24 mouse cellular contexts compared by ENCODE assay signal in the genomic region with DNA sequence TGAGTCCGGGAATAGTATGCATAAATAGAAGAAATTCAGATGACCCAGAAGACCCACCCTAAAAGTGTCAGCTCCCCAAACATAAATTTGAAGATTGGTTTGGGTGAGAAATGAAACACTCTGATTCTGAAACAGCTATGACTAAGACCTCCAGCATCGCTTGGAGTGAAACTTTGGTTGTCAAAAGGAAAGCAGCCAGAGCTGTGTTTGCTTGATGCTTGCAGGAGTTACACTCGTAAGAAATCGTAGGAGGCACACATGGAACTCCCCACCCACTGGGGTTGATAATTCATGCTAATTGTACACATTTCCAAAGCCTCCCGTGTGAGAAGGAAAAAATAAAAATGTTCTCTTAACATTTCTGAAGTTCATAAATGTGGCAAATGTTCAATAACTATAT.
DNase-seq lines count a peak whose midpoint lies in the region; ATAC-seq and TF ChIP-seq lines count a peak whose summit lies in the region.
"Had no signal": no experiment of that assay in that cellular context is flagged by ENCODE, and none has a peak within 500 bp of the region (broad histone marks: within the 10 kb centered on the region; RNA-seq: fewer than 3 reads in every experiment).

No protein-coding gene starts in this region.

- no peak for DNase-seq in hindbrain, embryonic 10.5 days (ENCODE audit: low spot score)
- DNase-seq in hindbrain, embryonic 14.5 days (ENCODE audit: low spot score), result no peak
- DNase-seq in CH12.LX (ENCODE audit: extremely low read depth), result no peak
- peak; percentile 21 to 40 for DNase-seq in frontal cortex, postnatal 36 days (ENCODE audit: low spot score in 2 of 2)
- DNase-seq in left cerebral cortex, postnatal 25 days (ENCODE audit: low spot score in 2 of 2), result peak; percentile 42 to 74
- no peak for DNase-seq in gastrocnemius, postnatal 25 days
- no peak for DNase-seq in liver, embryonic 11.5 days (ENCODE audit: low spot score)
- DNase-seq in ovary, postnatal 14 days (ENCODE audit: low spot score), result no peak
- DNase-seq: adrenal gland, postnatal 25 days; B cell, adult 2 months; cerebellum, adult 2 months; heart, adult 2 months; kidney, adult 8-10 months; kidney, postnatal 25 days; liver, embryonic 13.5 days had no signal

- TF ChIP-seq CTCF in CH12.LX (conservative IDR thresholded peaks at IDR 0.05 in 1 of 2, IDR thresholded peaks at IDR 0.05 in 1 of 2; ENCODE audit: low read depth in 2 of 2, low read length in 2 of 2), result no peak

- peaks cover 29% of the 10 kb centered on the region for H3K4me1 ChIP-seq in hindbrain, embryonic 10.5 days (replicated peaks)
- H3K4me1 ChIP-seq in hindbrain, embryonic 14.5 days (replicated peaks; ENCODE audit: control insufficient read depth, insufficient read depth, low read length), result peaks cover 15% of the 10 kb centered on the region; the same call in 1 of the 2 replicates
- no peaks in the 10 kb centered on the region for H3K4me1 ChIP-seq in CH12.LX (ENCODE audit: control insufficient read depth in 1 of 2, insufficient read depth in 2 of 2)
- no peaks in the 10 kb centered on the region for H3K4me1 ChIP-seq in liver, embryonic 11.5 days (replicated peaks; ENCODE audit: control insufficient read depth, insufficient read depth, low read length)
- H3K4me1 ChIP-seq: liver, embryonic 13.5 days; lung, embryonic 15.5 days had no signal

- no peak for TF ChIP-seq POLR2A in CH12.LX (IDR thresholded peaks at IDR 0.05; ENCODE audit: low read depth, low read length)

- in situ Hi-C loops in CH12.LX (cut with MboI; ENCODE audit: low pct_ligation_motif_present, low pct_unique_long_range_greater_than_20kb, low sequenced_read_pairs), result no loop called here

- H3K9me3 ChIP-seq in hindbrain, embryonic 10.5 days, result no peaks in the 10 kb centered on the region
- H3K9me3 ChIP-seq in hindbrain, embryonic 14.5 days (ENCODE audit: control insufficient read depth, low read length), result no peaks in the 10 kb centered on the region
- H3K9me3 ChIP-seq in CH12.LX (replicated peaks; ENCODE audit: low read length), result no peaks in the 10 kb centered on the region
- no peaks in the 10 kb centered on the region for H3K9me3 ChIP-seq in liver, embryonic 11.5 days (ENCODE audit: control insufficient read depth, low read length)
- H3K9me3 ChIP-seq: embryonic facial prominence, embryonic 12.5 days; heart, embryonic 15.5 days; liver, embryonic 13.5 days; lung, embryonic 15.5 days; midbrain, embryonic 13.5 days; neural tube, embryonic 15.5 days had no signal

- dilution Hi-C loops in CH12.LX (cut with MboI; ENCODE audit: extremely low pct_ligation_motif_present, extremely low pct_unique_long_range_greater_than_20kb, low sequenced_read_pairs), result no loop called here

- no peak overlapping the region for H3K4me3 ChIP-seq in hindbrain, embryonic 10.5 days
- H3K4me3 ChIP-seq in hindbrain, embryonic 14.5 days (replicated peaks; ENCODE audit: low read length), result no peak overlapping the region
- H3K4me3 ChIP-seq in CH12.LX (replicated peaks in 1 of 3; ENCODE audit: low read depth in 2 of 3, low read length in 2 of 3, poor library complexity in 1 of 3), result no peak overlapping the region
- H3K4me3 ChIP-seq in liver, embryonic 11.5 days (ENCODE audit: low read depth, low read length), result no peak overlapping the region
- H3K4me3 ChIP-seq: embryonic facial prominence, embryonic 12.5 days; heart, adult 2 months; heart, embryonic 15.5 days; liver, embryonic 13.5 days; lung, embryonic 15.5 days; midbrain, embryonic 13.5 days; myocyte; neural tube, embryonic 15.5 days had no signal

- WGBS in hindbrain, embryonic 10.5 days, result 65% methylated on average over 5 of the region's 5 CpGs
- 56% methylated on average over 5 of the region's 5 CpGs for WGBS in hindbrain, embryonic 14.5 days
- 70% methylated on average over 5 of the region's 5 CpGs for WGBS in liver, embryonic 11.5 days

- H3K4me2 ChIP-seq in hindbrain, embryonic 14.5 days (replicated peaks), result no peak overlapping the region
- peak overlapping the region; percentile 29; the same call in 1 of the 2 replicates for H3K4me2 ChIP-seq in CH12.LX (ENCODE audit: insufficient read depth, low read depth, poor library complexity, severe bottlenecking)
- H3K4me2 ChIP-seq in liver, embryonic 11.5 days, result no peak overlapping the region
- H3K4me2 ChIP-seq: embryonic facial prominence, embryonic 12.5 days; heart, embryonic 15.5 days; liver, embryonic 13.5 days; lung, embryonic 15.5 days; midbrain, embryonic 13.5 days; neural tube, embryonic 15.5 days had no signal

- intact Hi-C loops in left cerebral cortex, postnatal 25 days (cut with DNase I), result loop anchor here (5.0 kb wide), 1 partner anchor 851 kb away; no protein-coding TSS in a partner anchor

- no peak for ATAC-seq in hindbrain, embryonic 14.5 days (ENCODE audit: low FRiP score)
- ATAC-seq in liver, embryonic 11.5 days (replicated peaks; ENCODE audit: low FRiP score), result no peak
- ATAC-seq: activated CD4-positive, CD25-positive, alpha-beta regulatory T cell, adult 4 months; inflammation-experienced regulatory T-cells, adult 6 months; midbrain, embryonic 13.5 days; Patski had no signal

- no peak overlapping the region for H3K9ac ChIP-seq in hindbrain, embryonic 14.5 days
- no peak overlapping the region for H3K9ac ChIP-seq in CH12.LX (ENCODE audit: insufficient read depth, low read depth)
- H3K9ac ChIP-seq in liver, embryonic 11.5 days (ENCODE audit: low read depth, low read length), result no peak overlapping the region
- H3K9ac ChIP-seq: embryonic facial prominence, embryonic 12.5 days; heart, embryonic 15.5 days; liver, embryonic 13.5 days; lung, embryonic 15.5 days; midbrain, embryonic 13.5 days; neural tube, embryonic 15.5 days had no signal

- H3K79me2 ChIP-seq in CH12.LX (replicated peaks; ENCODE audit: control insufficient read depth, extremely low read depth, insufficient read depth, poor library complexity, severe bottlenecking), result no peaks in the 10 kb centered on the region

- peak overlapping the region; percentile 87; the same call in 1 of the 2 replicates for H3K27ac ChIP-seq in hindbrain, embryonic 10.5 days
- no peak overlapping the region for H3K27ac ChIP-seq in hindbrain, embryonic 14.5 days
- no peak overlapping the region for H3K27ac ChIP-seq in CH12.LX (ENCODE audit: insufficient read depth, low read depth)
- no peak overlapping the region for H3K27ac ChIP-seq in liver, embryonic 11.5 days (ENCODE audit: low read depth, low read length)
- H3K27ac ChIP-seq: embryonic facial prominence, embryonic 12.5 days; heart, adult 2 months; heart, embryonic 15.5 days; liver, embryonic 13.5 days; lung, embryonic 15.5 days; neural tube, embryonic 15.5 days had no signal

- TF ChIP-seq EP300 in CH12.LX (IDR thresholded peaks at IDR 0.05; ENCODE audit: low read length), result no peak

- H3K27me3 ChIP-seq in hindbrain, embryonic 10.5 days (ENCODE audit: insufficient read depth, poor library complexity, severe bottlenecking), result no peaks in the 10 kb centered on the region
- no peaks in the 10 kb centered on the region for H3K27me3 ChIP-seq in hindbrain, embryonic 14.5 days (ENCODE audit: control insufficient read depth, insufficient read depth, low read length)
- H3K27me3 ChIP-seq in CH12.LX (replicated peaks), result no peaks in the 10 kb centered on the region
- no peaks in the 10 kb centered on the region for H3K27me3 ChIP-seq in liver, embryonic 11.5 days (replicated peaks; ENCODE audit: control insufficient read depth, insufficient read depth, low read length)
- H3K27me3 ChIP-seq: embryonic facial prominence, embryonic 12.5 days; heart, embryonic 15.5 days; liver, embryonic 13.5 days; lung, embryonic 15.5 days; midbrain, embryonic 13.5 days; neural tube, embryonic 15.5 days; Patski had no signal

- no peaks in the 10 kb centered on the region for H3K36me3 ChIP-seq in hindbrain, embryonic 10.5 days
- no peaks in the 10 kb centered on the region for H3K36me3 ChIP-seq in hindbrain, embryonic 14.5 days (replicated peaks; ENCODE audit: control insufficient read depth, insufficient read depth)
- no peaks in the 10 kb centered on the region for H3K36me3 ChIP-seq in CH12.LX (replicated peaks in 1 of 2; ENCODE audit: control insufficient read depth in 1 of 2, insufficient read depth in 1 of 2, low read length in 1 of 2)
- no peaks in the 10 kb centered on the region for H3K36me3 ChIP-seq in liver, embryonic 11.5 days (ENCODE audit: control insufficient read depth, insufficient read depth, low read length)
- H3K36me3 ChIP-seq: embryonic facial prominence, embryonic 12.5 days; heart, embryonic 15.5 days; liver, embryonic 13.5 days; lung, embryonic 15.5 days; midbrain, embryonic 13.5 days; neural tube, embryonic 15.5 days had no signal

- no peak for TF ChIP-seq RAD21 in CH12.LX (IDR thresholded peaks at IDR 0.05; ENCODE audit: low read depth, low read length)

TF ChIP-seq in CH12.LX, 34 proteins besides CTCF, POLR2A, EP300 and RAD21:
- TF ChIP-seq TCF12 (IDR thresholded peaks at IDR 0.05; ENCODE audit: low read depth, low read length), result no peak
- no peak for TF ChIP-seq KAT2A (IDR thresholded peaks at IDR 0.05; ENCODE audit: insufficient replicate concordance, low read length)
- TF ChIP-seq TBP (conservative IDR thresholded peaks at IDR 0.05; ENCODE audit: low read depth, low read length), result no peak
- TF ChIP-seq GABPA (IDR thresholded peaks at IDR 0.05; ENCODE audit: insufficient replicate concordance, low read depth, low read length), result no peak
- TF ChIP-seq USF2 (conservative IDR thresholded peaks at IDR 0.05; ENCODE audit: low read depth, low read length), result no peak
- TF ChIP-seq NRF1 (IDR thresholded peaks at IDR 0.05; ENCODE audit: low read depth, low read length), result no peak
- TF ChIP-seq SMC3 (IDR thresholded peaks at IDR 0.05; ENCODE audit: low read depth, low read length), result no peak
- no peak for TF ChIP-seq MAZ (IDR thresholded peaks at IDR 0.05; ENCODE audit: low read depth, low read length)
- no peak for TF ChIP-seq PAX5 (IDR thresholded peaks at IDR 0.05; ENCODE audit: low read length)
- no peak for TF ChIP-seq CHD2 (IDR thresholded peaks at IDR 0.05; ENCODE audit: low read length)
- no peak for TF ChIP-seq MAX (IDR thresholded peaks at IDR 0.05; ENCODE audit: low read length)
- TF ChIP-seq BHLHE40 (IDR thresholded peaks at IDR 0.05; ENCODE audit: low read depth, low read length), result no peak
- no peak for TF ChIP-seq MYC (IDR thresholded peaks at IDR 0.05; ENCODE audit: low read depth, low read length)
- TF ChIP-seq POLR2AphosphoS2 (IDR thresholded peaks at IDR 0.05; ENCODE audit: low read depth, low read length), result no peak
- no peak for TF ChIP-seq MXI1 (IDR thresholded peaks at IDR 0.05; ENCODE audit: low read depth, low read length)
- no peak for TF ChIP-seq SIN3A (IDR thresholded peaks at IDR 0.05; ENCODE audit: low read length)
- TF ChIP-seq JUND (conservative IDR thresholded peaks at IDR 0.05; ENCODE audit: low read depth, low read length), result no peak
- TF ChIP-seq ETS1 (conservative IDR thresholded peaks at IDR 0.05; ENCODE audit: low read depth, low read length), result no peak
- no peak for TF ChIP-seq USF1 (IDR thresholded peaks at IDR 0.05; ENCODE audit: low read depth, low read length)

Comparison
In these comparisons a context has a peak if more than half of its experiments do, and no peak if none do; other contexts are left out.
1. DNase-seq: peak in frontal cortex, postnatal 36 days (2 of 2) and left cerebral cortex, postnatal 25 days (2 of 2); none in hindbrain, embryonic 10.5 days (single experiment), hindbrain, embryonic 14.5 days (single experiment), CH12.LX (single experiment), gastrocnemius, postnatal 25 days (single experiment), liver, embryonic 11.5 days (single experiment) and ovary, postnatal 14 days (single experiment).